Mouse (Mus musculus) lung, adult 18-20 months (tissue): ENCODE data around the gene Cyp3a44.
"Not testable (repeated sequence)": the region's sequence is repeated elsewhere in the genome, so short reads cannot be mapped to it uniquely, and the experiment has no call there.

Experiments used
- DNase-seq, 2 experiments: peaks; one replicate each; pipeline ENCODE4 v3.0.0; 2022; ENCODE audit warnings: mixed read lengths in 2 of 2

Cyp3a44 gene

DNA sequence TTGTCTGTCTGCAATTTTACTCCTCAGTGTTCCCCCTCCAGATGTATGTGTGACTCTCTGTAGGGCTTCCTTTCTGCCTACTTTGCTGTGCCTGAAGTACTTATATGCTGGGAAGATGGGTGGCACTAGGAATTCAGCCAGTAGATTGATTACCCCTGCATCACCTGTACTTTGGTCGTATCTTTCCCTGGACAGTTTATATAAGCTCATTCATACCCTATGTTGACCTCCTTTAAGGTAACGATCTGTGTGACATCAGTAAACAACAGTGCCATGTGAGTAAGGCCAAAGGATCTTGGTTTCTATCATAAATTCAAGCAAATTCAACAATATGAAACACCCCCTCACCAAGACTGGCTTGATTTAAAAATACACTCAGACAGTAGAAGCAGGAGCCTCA is at the start of gene Cyp3a44:
Cyp3a44 (minus strand) TSS at position 79 of the 400 bp plus-strand sequence.
- DNase-seq = not testable (repeated sequence)

- not testable (repeated sequence) for DNase-seq
These were observed 5.4 kb downstream of the Cyp3a44 start for GRCm38 (mm10) chr5:145800229-145800628.

DNA sequence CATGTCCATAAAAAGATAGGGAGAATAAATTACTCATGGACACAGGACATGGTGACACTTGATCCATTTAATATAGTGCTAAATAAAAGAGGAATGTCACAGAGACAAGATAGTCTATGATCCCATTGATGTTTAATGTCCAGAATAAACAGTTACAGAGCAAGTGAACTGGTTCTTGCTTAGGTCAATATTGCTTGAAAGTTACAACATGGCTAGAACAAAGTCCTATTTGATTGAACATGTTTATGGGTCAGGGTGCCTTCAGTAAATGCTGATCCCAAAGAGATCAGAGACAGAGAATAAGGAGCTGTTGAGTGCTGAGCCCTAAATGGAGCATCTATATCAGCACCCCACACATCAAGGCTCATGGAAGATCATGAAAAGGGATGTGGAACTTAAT is 12.4 kb downstream of the Cyp3a44 start:
- DNase-seq = not testable (repeated sequence)

DNA sequence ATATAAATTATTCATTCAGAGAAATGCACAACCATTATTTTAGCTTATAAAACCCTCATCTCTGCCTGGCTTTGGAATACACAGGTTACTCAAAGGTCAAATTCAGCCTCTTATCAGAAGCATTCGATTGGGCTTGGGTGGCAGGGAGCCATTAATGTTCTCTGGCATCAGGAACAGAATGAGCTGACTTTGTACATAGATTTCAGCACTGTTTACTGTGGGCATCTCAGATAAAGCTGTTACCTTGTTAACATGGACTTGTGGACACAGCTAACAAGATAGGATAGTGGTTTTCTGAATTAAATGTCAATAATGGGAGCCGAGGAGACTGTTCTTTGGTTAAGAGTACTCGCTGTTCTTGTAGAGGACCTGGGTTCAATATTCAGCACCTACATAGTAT is 68.2 kb downstream of the Cyp3a44 start:
- DNase-seq = not testable (repeated sequence)
